Mouse (Mus musculus) forelimb bud, embryonic 11.5 days (tissue): ENCODE data around the gene Rab10.

ENCODE experiments used
- DNase-seq: peaks from one replicate; pipeline ENCODE4 v3.0.0-alpha.2; 2012; ENCODE audit warnings: low read depth, low spot score

Gene Rab10

DNA sequence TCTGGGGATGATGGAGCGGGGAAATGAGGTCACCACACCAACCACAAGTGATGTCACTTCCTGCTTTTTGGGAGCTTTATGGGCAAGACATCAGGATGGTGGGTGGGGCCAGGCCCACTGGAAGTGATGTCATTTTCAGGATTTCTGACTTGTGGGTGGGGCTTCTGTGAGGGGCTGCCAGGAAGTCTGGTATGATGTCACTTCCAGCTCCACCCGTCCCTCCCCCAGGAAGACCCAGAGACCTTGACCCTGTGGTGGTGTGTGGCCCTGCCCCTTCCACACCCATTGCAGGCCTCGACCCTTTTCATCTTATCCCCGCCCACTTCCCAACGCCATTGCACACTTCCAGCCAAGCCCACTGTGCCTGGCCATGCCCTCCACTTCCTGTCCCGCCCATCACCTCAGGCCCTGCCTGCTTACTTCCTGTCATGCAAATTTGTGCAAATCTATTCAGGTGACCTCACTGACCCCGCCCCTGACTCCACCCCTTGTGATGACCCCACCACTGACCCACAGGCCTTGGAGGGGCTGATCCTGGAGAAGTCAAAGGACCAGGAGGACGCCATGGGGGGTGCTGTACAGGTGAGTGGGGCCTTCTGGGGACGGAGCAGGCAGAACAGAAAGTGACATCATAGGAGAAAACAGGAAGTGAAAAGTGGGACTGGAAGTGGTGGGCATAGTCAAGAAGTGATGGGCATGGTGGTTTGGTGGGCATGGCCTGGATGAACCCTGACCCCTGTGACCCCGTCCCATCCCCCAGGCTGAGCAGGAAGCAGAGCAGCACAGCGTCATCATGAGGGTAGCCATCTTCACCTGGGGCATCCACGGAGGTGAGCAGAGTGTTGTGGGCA is 72.7 kb downstream of the Rab10 start:
- no peak for DNase-seq

DNA sequence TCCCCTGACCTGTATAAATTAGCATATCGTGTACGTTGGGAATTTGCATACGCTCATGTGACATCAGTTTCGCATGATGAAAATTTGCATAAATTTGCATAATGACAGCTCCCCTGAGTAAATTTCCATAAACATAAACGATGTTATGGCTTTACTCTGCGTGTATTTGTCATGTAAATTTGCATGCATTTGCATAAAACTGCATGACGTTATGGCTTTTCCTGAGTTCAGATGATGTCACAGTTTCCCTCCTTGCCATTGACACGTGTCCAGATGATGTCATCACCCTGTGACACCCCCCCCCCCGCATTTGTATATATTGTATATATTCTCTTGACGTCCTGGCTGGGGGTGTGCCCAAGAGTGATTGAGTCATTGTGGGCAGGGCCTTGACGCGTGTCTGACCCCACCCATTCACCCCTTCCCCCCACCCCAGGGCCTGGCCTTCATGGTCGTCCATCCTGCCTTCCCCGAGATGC is 73.6 kb downstream of the Rab10 start:
- peak; percentile 34 for DNase-seq

DNA sequence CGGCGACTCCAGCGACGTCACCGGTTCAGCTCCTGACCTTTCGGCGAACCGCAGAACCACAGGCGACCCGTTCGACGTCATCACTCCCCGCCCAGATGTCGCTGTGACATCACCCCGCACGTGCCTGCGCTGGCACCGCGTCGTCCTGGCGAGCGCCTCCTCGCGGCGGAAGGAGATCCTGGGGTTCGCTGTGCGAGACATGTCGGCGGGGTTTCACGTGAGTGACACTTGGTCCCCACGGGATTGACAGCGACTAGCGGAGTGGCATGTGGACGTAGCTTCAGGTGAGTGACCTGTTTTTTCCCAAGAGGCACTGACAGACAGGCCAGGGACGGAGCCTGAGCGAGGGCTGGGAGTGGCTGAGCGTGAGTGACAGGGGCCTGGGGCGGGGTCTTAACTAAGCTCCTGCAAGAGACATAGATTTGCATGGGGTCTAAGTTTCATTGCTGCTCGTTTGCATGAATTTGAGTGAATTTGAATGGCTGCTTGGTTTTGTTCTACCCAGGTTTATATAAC is 74.1 kb downstream of the Rab10 start:
- DNase-seq: peak; percentile 94

DNA sequence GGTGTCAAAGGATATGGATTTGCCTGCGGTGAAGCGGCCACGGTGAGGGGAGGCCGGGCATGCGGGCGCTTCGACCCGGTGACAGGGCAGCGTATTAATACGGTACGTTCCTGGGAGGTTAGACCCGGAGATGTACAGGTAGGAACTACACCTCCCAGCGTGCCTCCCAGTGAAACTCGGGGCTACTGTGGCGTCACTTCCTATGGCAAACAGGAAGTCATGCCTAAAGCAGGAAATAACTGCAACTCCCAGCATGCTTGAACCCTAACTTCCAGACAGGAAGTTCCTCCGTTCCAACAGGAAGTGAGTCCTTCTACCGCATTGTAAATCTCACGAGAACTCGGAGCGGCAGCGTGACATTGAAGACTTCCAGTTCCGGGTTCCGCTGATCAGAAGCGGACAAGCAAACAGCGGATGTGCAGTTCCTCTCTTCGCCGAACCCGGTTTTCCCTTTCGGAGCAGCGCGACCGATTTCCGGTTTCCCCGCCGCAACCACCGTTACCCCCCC is 74.6 kb downstream of the Rab10 start:
- peak; percentile 97 for DNase-seq

DNA sequence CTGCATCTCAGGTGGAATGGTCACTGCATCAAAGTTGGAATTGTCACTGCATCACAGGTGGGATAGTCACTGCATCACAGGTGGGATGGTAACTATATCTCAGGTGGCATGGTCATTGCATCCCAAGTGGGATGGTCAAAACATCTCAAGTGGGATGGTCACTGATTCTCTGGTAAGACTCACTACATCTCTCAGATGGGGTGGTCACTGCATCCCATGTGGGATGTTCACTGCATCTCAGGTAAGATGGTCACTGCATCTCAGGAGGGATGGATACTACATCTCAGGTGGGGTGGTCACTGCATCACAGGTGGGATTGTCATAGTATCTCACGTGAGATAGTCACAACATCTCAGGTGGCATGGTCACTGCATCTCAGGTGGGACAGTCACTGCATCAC is 75.7 kb downstream of the Rab10 start:
- DNase-seq: no peak

DNA sequence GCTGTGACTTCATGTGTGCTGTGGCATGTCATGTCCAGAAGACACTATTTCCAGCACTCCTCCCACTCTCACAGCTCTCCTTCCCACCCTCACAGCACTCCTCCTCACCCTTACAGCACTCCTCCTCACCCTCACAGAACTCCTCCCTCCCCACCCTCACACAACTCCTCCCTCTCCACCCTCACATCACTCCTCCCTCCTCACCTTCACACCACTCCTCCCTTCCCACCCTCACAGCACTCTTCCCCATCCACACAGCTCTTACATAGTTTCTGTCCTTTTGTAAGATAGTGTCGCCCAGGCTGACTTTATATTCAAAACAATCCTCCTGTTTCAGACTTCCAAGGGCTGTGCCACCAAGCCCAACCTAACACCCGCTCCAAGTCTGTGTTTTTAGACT is 86.4 kb downstream of the Rab10 start:
- DNase-seq: no peak

DNA sequence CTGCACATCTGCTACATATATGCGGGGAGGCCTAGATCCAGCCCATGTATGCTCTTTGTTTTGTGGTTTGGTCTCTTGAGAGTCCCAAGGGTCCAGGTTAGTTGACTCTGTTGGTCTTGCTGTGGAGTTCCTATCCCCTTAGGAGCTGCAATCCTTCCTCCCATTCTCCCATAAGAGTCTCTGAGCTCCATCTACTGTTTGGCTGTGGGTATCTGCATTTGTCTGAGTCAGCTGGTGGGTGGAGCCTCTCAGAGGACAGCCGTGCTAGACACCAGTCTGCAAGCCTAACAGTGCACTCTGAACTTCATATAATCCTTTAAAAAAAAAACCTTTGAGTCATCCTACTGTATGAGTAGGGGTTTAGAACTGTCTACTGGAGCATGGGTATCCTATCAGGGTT is 99.6 kb downstream of the Rab10 start:
- DNase-seq: no peak

DNA sequence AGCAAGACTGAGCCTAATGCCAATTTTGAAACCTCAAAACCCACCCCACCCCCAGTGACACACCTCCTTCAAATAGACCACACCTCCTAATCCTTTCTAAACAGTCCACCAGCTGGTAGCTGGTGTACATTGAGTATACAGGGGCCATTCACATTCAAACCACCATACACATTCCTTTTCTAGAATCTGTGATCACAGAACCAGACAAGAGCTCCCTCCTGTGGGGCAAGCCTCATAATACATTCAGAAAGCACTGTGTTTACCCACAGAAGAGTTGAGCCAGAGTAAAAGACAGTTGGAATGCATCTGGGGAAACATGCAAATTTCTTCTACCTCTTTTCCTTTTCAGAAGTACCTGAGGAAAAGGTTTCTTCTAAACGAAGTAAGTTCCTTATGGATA is 100.6 kb downstream of the Rab10 start:
- DNase-seq: no peak
